Mouse (Mus musculus): ENCODE measurements around the gene Snapc1. TPM values are rescaled to one million over a fixed set of nuclear protein-coding genes. Genes with fewer than 3 reads are reported as not detected.

The Snapc1 gene
- polyA plus RNA-seq, 1 experiment from 2014 or later, result 15.2 TPM

GRCm38 (mm10) chr12:73989594-73989993, 25.3 kb downstream of the Snapc1 start:
- ATAC-seq (replicated peaks; ENCODE audit: insufficient number of reproducible peaks, insufficient read depth, low FRiP score, low read depth), result no peak
- H3K4me1 ChIP-seq (replicated peaks), result 0 out of 2 replicates have a peak, but pooled peaks cover 2% of the 10 kb centered on the region
- H3K4me3 ChIP-seq, result no peak overlapping the region
- H3K4me2 ChIP-seq, result no peak overlapping the region
- peaks cover 7% of the 10 kb centered on the region for H3K36me3 ChIP-seq
- H3K9me3 ChIP-seq (replicated peaks), result no peaks in the 10 kb centered on the region
- H3K9ac ChIP-seq, result no peak overlapping the region
- H3K27me3 ChIP-seq, result no peaks in the 10 kb centered on the region
- no peak overlapping the region for H3K27ac ChIP-seq

DNA sequence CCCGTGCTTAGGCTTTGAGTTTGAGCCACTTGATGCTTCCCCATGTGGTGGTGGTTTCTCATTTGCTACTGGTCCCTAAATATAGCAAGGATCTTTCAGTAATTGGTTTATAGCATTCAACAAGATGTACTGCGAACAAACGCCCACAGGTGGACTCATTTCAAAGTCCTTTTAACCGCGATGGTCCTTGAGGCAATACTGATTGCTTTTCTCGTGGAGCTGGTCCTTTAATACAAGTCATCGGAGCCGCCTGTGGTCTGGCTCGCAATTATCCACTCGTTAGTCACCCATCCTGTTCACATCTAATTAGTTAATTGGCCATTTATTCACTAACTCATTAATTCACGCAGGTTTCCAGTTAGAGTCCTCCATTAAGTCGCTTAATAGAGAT, 32.6 kb downstream of the Snapc1 start:
- peaks cover 8% of the 10 kb centered on the region for H3K4me1 ChIP-seq (replicated peaks)
- H3K36me3 ChIP-seq, result no peaks in the 10 kb centered on the region
- peak overlapping the region; percentile 97 for H3K4me2 ChIP-seq
- 55% methylated on average over 12 of the region's 12 CpGs for WGBS
- peak overlapping the region; percentile 61; the same call in 1 of the 2 replicates for H3K4me3 ChIP-seq
- H3K9ac ChIP-seq, result no peak overlapping the region
- H3K9me3 ChIP-seq (replicated peaks), result no peaks in the 10 kb centered on the region
- no peak for ATAC-seq (replicated peaks; ENCODE audit: insufficient number of reproducible peaks, insufficient read depth, low FRiP score, low read depth)
- peaks cover 37% of the 10 kb centered on the region for H3K27me3 ChIP-seq
- H3K27ac ChIP-seq, result no peak overlapping the region

- peaks cover 8% of the 10 kb centered on the region for H3K4me1 ChIP-seq (replicated peaks)
- 2% methylated on average over 66 of the region's 67 CpGs for WGBS
- no peaks in the 10 kb centered on the region for H3K9me3 ChIP-seq (replicated peaks)
- no peaks in the 10 kb centered on the region for H3K36me3 ChIP-seq
- peak within 1 kb of the TSS; percentile 52 for H3K9ac ChIP-seq
- peaks cover 37% of the 10 kb centered on the region for H3K27me3 ChIP-seq
- H3K27ac ChIP-seq, result no peak within 1 kb of the TSS
- peak within 1 kb of the TSS; percentile 97 for H3K4me2 ChIP-seq
- ATAC-seq (replicated peaks; ENCODE audit: insufficient number of reproducible peaks, insufficient read depth, low FRiP score, low read depth), result 0 out of 2 replicates have a peak, but pooled peaks have one; percentile 14
- peak within 1 kb of the TSS; percentile 61 for H3K4me3 ChIP-seq
These were observed 33.2 kb downstream of the Snapc1 start, which contains the start of gene Syt16 for GRCm38 (mm10) chr12:73997297-73998127. Gene Syt16 (plus strand): TSS chr12:73997661.

- H3K27ac ChIP-seq, result no peak overlapping the region
These were observed 33.8 kb downstream of the Snapc1 start for GRCm38 (mm10) chr12:73998128-73998456.

DNA sequence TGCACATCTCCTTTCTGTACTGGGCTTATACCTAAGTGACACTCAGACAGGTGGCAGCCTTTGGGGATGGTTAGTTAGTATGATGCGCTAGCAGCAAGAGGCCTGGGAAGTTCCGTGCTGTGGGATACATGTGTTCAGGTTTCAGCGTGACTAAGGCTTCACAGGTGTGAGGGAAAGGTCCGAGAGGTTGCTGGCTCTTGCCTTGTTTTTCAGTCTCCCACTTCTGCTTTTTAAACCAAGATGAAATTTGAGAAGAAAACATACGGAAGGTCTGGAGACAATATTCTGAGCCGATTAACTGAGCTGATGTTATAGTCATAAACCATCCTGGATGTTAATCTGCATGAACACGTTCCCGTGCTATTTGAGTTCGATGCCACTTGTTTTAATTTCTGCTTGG, 38.2 kb downstream of the Snapc1 start:
- 86% methylated on average over 9 of the region's 9 CpGs for WGBS
- Histone ChIP-seq H3K27me3 (peaks cover 30% of the 10 kb centered on the region), H3K9ac (no peak overlapping the region), H3K4me2 (no peak overlapping the region), H3K36me3 (no peaks in the 10 kb centered on the region), H3K4me3 (no peak overlapping the region), H3K4me1 (replicated peaks) (peaks cover 7% of the 10 kb centered on the region), H3K9me3 (replicated peaks) (no peaks in the 10 kb centered on the region), H3K27ac (no peak overlapping the region)
- no peak for ATAC-seq (replicated peaks; ENCODE audit: insufficient number of reproducible peaks, insufficient read depth, low FRiP score, low read depth)

More at GRCm38 (mm10) chr12:73998128-73998456, 33.8 kb downstream of the Snapc1 start:
- no peaks in the 10 kb centered on the region for H3K9me3 ChIP-seq (replicated peaks)
- WGBS, result 42% methylated on average over 5 of the region's 5 CpGs
- H3K36me3 ChIP-seq, result no peaks in the 10 kb centered on the region
- peaks cover 8% of the 10 kb centered on the region for H3K4me1 ChIP-seq (replicated peaks)
- peaks cover 37% of the 10 kb centered on the region for H3K27me3 ChIP-seq
- H3K9ac ChIP-seq, result peak overlapping the region; percentile 52
- peak overlapping the region; percentile 61 for H3K4me3 ChIP-seq
- H3K4me2 ChIP-seq, result peak overlapping the region; percentile 97
- ATAC-seq (replicated peaks; ENCODE audit: insufficient number of reproducible peaks, insufficient read depth, low FRiP score, low read depth), result no peak

- no peak for ATAC-seq (replicated peaks; ENCODE audit: insufficient number of reproducible peaks, insufficient read depth, low FRiP score, low read depth)
- H3K36me3 ChIP-seq, result no peaks in the 10 kb centered on the region
- H3K27ac ChIP-seq, result no peak overlapping the region
- no peaks in the 10 kb centered on the region for H3K9me3 ChIP-seq (replicated peaks)
- H3K4me2 ChIP-seq, result no peak overlapping the region
- H3K4me1 ChIP-seq (replicated peaks), result peaks cover 8% of the 10 kb centered on the region
- H3K4me3 ChIP-seq, result no peak overlapping the region
- no peak overlapping the region for H3K9ac ChIP-seq
- WGBS, result 17% methylated on average over 8 of the region's 8 CpGs
- H3K27me3 ChIP-seq, result peaks cover 5% of the 10 kb centered on the region; the same call in 1 of the 2 replicates
These were observed 45.2 kb downstream of the Snapc1 start for GRCm38 (mm10) chr12:74009448-74009911.

DNA sequence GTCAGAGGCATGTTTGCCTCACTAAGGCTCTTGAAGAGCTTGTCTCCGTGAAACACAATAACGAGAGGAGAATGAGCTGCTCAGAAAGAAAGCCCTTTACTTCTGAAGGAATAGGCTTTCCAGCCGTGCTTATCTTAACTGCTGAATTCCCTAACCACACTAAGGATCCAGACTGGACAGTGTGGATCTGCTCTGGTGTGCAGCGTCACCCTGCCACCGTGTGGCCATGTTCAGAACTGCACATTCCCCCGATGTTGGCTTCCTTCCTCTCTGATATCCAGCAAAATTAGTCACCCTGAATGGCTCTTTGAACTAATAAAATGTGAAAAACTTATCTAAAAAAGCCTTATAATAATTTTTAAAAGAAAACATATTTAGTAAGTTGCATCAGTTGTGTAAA, 49.5 kb downstream of the Snapc1 start:
- Histone ChIP-seq H3K4me2 (peak overlapping the region; percentile 64), H3K4me1 (replicated peaks) (peaks cover 8% of the 10 kb centered on the region), H3K27ac (no peak overlapping the region), H3K9ac (0 out of 2 replicates have a peak overlapping the region, but pooled peaks have one; percentile 22), H3K36me3 (no peaks in the 10 kb centered on the region), H3K4me3 (peak overlapping the region; percentile 31), H3K9me3 (replicated peaks) (no peaks in the 10 kb centered on the region), H3K27me3 (no peaks in the 10 kb centered on the region; the same call in 1 of the 2 replicates)
- 0 out of 2 replicates have a peak, but pooled peaks have one; percentile 35 for ATAC-seq (replicated peaks; ENCODE audit: insufficient number of reproducible peaks, insufficient read depth, low FRiP score, low read depth)
- WGBS, result 2% methylated on average over 6 of the region's 6 CpGs

GRCm38 (mm10) chr12:74014739-74015270, 50.5 kb downstream of the Snapc1 start:
- no peak for ATAC-seq (replicated peaks; ENCODE audit: insufficient number of reproducible peaks, insufficient read depth, low FRiP score, low read depth)
- no peak overlapping the region for H3K27ac ChIP-seq
- no peaks in the 10 kb centered on the region for H3K36me3 ChIP-seq
- no peak overlapping the region for H3K4me2 ChIP-seq
- no peak overlapping the region for H3K9ac ChIP-seq
- H3K27me3 ChIP-seq, result no peaks in the 10 kb centered on the region
- 53% methylated on average over 7 of the region's 7 CpGs for WGBS
- H3K4me1 ChIP-seq (replicated peaks), result peaks cover 5% of the 10 kb centered on the region
- H3K4me3 ChIP-seq, result no peak overlapping the region
- H3K9me3 ChIP-seq (replicated peaks), result no peaks in the 10 kb centered on the region

DNA sequence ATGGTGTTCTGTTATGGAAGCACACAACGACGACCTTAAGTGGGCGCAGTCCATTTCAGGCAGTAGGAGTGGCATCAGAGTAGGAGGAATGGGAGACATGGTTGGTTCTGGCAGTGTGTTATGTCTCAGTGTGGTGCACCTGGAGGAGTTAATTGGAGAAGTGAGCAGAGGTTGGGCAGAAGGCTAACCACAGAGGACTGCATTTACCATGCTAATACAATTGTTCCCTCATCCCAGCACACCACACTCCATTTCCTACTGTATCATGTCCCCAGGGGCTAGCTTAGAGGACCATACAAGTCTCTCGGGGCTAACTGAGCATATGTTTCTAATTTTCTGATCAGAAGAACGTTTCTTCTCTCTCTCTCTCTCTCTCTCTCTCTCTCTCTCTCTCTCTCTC, 51.2 kb downstream of the Snapc1 start:
- no peaks in the 10 kb centered on the region for H3K27me3 ChIP-seq
- H3K4me3 ChIP-seq, result no peak overlapping the region
- H3K27ac ChIP-seq, result no peak overlapping the region
- no peak overlapping the region for H3K9ac ChIP-seq
- no peaks in the 10 kb centered on the region for H3K9me3 ChIP-seq (replicated peaks)
- ATAC-seq (replicated peaks; ENCODE audit: insufficient number of reproducible peaks, insufficient read depth, low FRiP score, low read depth), result no peak
- WGBS, result 78% methylated on average over 5 of the region's 5 CpGs
- no peaks in the 10 kb centered on the region for H3K36me3 ChIP-seq
- H3K4me1 ChIP-seq (replicated peaks), result peaks cover 5% of the 10 kb centered on the region
- H3K4me2 ChIP-seq, result no peak overlapping the region

DNA sequence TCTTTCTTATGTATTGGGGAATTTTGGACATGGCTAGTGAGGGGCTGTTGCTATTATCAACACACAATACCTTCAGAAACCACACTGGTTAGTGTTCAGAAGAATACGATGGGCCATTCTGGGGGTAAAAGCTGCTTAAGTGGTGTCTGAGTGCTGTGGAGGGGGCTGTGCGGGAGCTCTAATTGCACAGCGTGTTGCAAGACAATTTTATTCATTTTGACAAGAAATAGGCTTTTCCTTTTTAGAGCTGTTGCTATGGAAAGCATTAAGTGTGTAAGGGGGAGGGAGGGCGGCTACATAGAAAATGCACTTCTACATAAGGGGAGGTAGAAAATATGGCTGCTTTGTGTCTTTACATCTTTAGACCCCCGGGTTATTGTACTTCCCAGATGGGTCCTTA, 59.0 kb downstream of the Snapc1 start:
- no peak overlapping the region for H3K4me3 ChIP-seq
- H3K9ac ChIP-seq, result no peak overlapping the region
- no peaks in the 10 kb centered on the region for H3K36me3 ChIP-seq
- WGBS, result 76% methylated on average over 5 of the region's 5 CpGs
- H3K9me3 ChIP-seq (replicated peaks), result no peaks in the 10 kb centered on the region
- no peaks in the 10 kb centered on the region for H3K4me1 ChIP-seq (replicated peaks)
- ATAC-seq (replicated peaks; ENCODE audit: insufficient number of reproducible peaks, insufficient read depth, low FRiP score, low read depth), result no peak
- no peak overlapping the region for H3K4me2 ChIP-seq
- no peaks in the 10 kb centered on the region for H3K27me3 ChIP-seq
- no peak overlapping the region for H3K27ac ChIP-seq

- H3K4me3 ChIP-seq, result no peak overlapping the region
- 86% methylated on average over 2 of the region's 2 CpGs for WGBS
- H3K27me3 ChIP-seq, result no peaks in the 10 kb centered on the region
- no peak for ATAC-seq (replicated peaks; ENCODE audit: insufficient number of reproducible peaks, insufficient read depth, low FRiP score, low read depth)
- H3K27ac ChIP-seq, result no peak overlapping the region
- no peak overlapping the region for H3K4me2 ChIP-seq
- H3K4me1 ChIP-seq (replicated peaks), result no peaks in the 10 kb centered on the region
- H3K9ac ChIP-seq, result no peak overlapping the region
- no peaks in the 10 kb centered on the region for H3K36me3 ChIP-seq
- H3K9me3 ChIP-seq (replicated peaks), result no peaks in the 10 kb centered on the region
These were observed 60.6 kb downstream of the Snapc1 start for GRCm38 (mm10) chr12:74024912-74025311.
